Mouse (Mus musculus) E14TG2a.4 (cell line): Measurements from ENCODE around the gene Zfp574.
A peak's percentile ranks its signal among the peaks of the same experiment; 100 is the strongest.

Experiments used
- CTCF ChIP-seq: conservative IDR thresholded peaks from 2 replicates; pipeline ENCODE4 v1.5.1; 2014; ENCODE audit warnings: low read length
- NANOG ChIP-seq: IDR thresholded peaks from 2 replicates; pipeline ENCODE4 v1.6.1; 2014; ENCODE audit warnings: borderline replicate concordance, low read length, mixed read lengths
- POU5F1 ChIP-seq: IDR thresholded peaks from 2 replicates; pipeline ENCODE4 v1.6.1; 2014; ENCODE audit warnings: low read length, borderline replicate concordance

GRCm38 (mm10) chr7:25030032-25030753, 42.2 kb upstream of the Zfp574 start:
- TF ChIP-seq CTCF (peak; percentile 97), POU5F1 (no peak), NANOG (no peak)
